Mouse (Mus musculus): Measurements from ENCODE around the gene Spag9. TPM values are rescaled to one million over a fixed set of nuclear protein-coding genes. Genes with fewer than 3 reads are reported as not detected.

Gene Spag9
- polyA plus RNA-seq, 1 experiment from 2014 or later, result 86.6 TPM

DNA sequence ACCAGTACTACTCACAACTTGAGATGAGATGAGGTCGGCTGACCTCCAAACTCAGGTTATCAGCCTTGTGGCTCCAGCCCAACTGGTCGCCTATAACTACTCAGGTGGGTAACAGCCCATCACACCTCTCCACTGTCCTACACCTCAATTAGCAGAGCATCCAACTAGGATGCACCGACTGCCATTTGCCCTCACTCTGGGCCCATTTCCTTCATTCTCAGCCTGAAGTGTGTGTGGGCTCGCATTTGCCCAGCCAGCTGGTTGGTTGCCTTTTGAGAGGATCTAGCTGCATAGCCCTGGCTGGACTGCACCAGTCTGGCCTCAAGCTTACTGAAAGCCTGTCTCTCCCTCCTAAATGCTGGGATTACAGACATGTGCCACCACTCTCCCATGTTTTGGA lies 38.1 kb upstream of the Spag9 start:
- H3K4me3 ChIP-seq (ENCODE audit: low read depth, low read length), result no peak overlapping the region
- no peaks in the 10 kb centered on the region for H3K9me3 ChIP-seq (ENCODE audit: control insufficient read depth, low read length)
- WGBS, result 77% methylated on average over 4 of the region's 4 CpGs
- H3K27ac ChIP-seq (ENCODE audit: low read depth, low read length), result no peak overlapping the region
- ATAC-seq (ENCODE audit: insufficient read depth, low FRiP score, low TSS enrichment), result no peak
- peaks cover 13% of the 10 kb centered on the region for H3K36me3 ChIP-seq (ENCODE audit: control insufficient read depth, insufficient read depth, low read length)
- no peak overlapping the region for H3K9ac ChIP-seq (ENCODE audit: low read length)
- no peaks in the 10 kb centered on the region for H3K27me3 ChIP-seq (ENCODE audit: control insufficient read depth, insufficient read depth, low read length)
- no peak for DNase-seq (ENCODE audit: low spot score)
- H3K4me2 ChIP-seq (ENCODE audit: low read depth), result no peak overlapping the region
- peaks cover 6% of the 10 kb centered on the region; the same call in 1 of the 2 replicates for H3K4me1 ChIP-seq (ENCODE audit: control insufficient read depth, insufficient read depth, low read length)

DNA sequence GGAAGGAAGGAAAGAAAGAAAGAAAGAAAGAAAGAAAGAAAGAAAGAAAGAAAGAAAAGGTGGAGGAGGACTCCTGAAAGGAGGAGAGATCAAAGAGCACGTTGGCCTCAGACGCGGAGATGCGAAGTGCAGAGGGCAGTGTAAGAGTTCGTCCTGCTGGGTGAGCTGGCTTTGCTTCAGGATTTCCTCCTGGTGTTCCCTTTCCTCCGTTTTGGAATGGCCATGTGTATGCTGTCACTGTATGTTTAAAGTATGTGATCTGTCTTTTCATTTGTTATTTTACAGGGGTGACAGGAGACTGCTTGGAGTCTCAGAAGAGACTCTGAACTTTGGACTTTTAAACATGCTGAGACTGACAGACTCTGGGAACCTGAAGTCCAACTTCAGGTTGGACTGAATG lies 34.4 kb upstream of the Spag9 start:
- DNase-seq (ENCODE audit: low spot score), result no peak
- H3K4me1 ChIP-seq (ENCODE audit: control insufficient read depth, insufficient read depth, low read length), result no peaks in the 10 kb centered on the region; the same call in 1 of the 2 replicates
- H3K4me2 ChIP-seq (ENCODE audit: low read depth), result no peak overlapping the region
- no peak for ATAC-seq (ENCODE audit: insufficient read depth, low FRiP score, low TSS enrichment)
- H3K27ac ChIP-seq (ENCODE audit: low read depth, low read length), result no peak overlapping the region
- no peak overlapping the region for H3K4me3 ChIP-seq (ENCODE audit: low read depth, low read length)
- 96% methylated on average over 6 of the region's 6 CpGs for WGBS
- H3K9ac ChIP-seq (ENCODE audit: low read length), result no peak overlapping the region
- peaks cover 30% of the 10 kb centered on the region for H3K36me3 ChIP-seq (ENCODE audit: control insufficient read depth, insufficient read depth, low read length)
- no peaks in the 10 kb centered on the region for H3K9me3 ChIP-seq (ENCODE audit: control insufficient read depth, low read length)
- H3K27me3 ChIP-seq (ENCODE audit: control insufficient read depth, insufficient read depth, low read length), result no peaks in the 10 kb centered on the region

DNA sequence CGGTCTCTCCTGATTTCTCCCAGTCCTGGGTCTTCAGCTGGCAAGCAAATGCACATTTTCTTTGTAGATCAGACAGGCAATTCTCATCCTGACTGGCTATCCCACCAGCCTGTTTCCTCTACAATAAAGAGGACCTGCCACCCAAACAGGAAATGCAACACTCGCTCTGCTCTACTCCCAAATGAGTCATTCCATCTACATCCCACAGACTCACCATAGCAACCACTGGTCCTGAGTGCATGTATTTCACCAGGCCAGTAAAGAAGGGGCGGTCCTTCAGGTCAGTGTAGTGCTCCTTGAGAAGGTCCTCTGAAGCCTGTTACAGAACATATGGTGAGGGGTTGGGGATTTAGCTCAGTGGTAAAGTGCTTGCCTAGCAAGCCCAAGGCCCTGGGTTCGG lies 32.9 kb upstream of the Spag9 start:
- peaks cover 27% of the 10 kb centered on the region for H3K36me3 ChIP-seq (ENCODE audit: control insufficient read depth, insufficient read depth, low read length)
- H3K9me3 ChIP-seq (ENCODE audit: control insufficient read depth, low read length), result no peaks in the 10 kb centered on the region
- H3K4me3 ChIP-seq (ENCODE audit: low read depth, low read length), result no peak overlapping the region
- DNase-seq (ENCODE audit: low spot score), result no peak
- H3K9ac ChIP-seq (ENCODE audit: low read length), result no peak overlapping the region
- no peak overlapping the region for H3K4me2 ChIP-seq (ENCODE audit: low read depth)
- no peaks in the 10 kb centered on the region for H3K27me3 ChIP-seq (ENCODE audit: control insufficient read depth, insufficient read depth, low read length)
- H3K4me1 ChIP-seq (ENCODE audit: control insufficient read depth, insufficient read depth, low read length), result peaks cover 6% of the 10 kb centered on the region; the same call in 1 of the 2 replicates
- WGBS, result 86% methylated on average over 4 of the region's 4 CpGs
- ATAC-seq (ENCODE audit: insufficient read depth, low FRiP score, low TSS enrichment), result no peak
- H3K27ac ChIP-seq (ENCODE audit: low read depth, low read length), result no peak overlapping the region

DNA sequence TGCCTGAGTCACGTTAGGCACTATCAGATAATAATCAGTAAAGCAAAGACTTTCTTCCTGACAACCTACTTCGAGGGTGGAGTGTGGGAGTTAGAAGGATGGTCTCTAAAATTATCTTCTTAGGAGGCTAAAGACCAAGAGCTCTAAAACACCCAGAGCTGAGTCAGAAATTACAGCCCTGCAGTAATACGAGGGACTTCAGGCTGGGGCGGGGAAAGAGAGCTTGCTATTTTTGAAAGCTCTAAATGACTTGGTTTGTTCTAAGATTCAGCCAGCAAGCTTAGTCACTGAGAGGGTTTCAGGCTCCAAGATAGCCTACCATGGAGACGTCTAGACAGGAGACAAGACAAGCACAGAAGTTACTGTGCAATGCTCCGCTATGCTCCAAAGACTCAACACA lies 30.5 kb upstream of the Spag9 start:
- Histone ChIP-seq H3K4me2 (ENCODE audit: low read depth) (no peak overlapping the region), H3K27ac (ENCODE audit: low read depth, low read length) (no peak overlapping the region), H3K27me3 (ENCODE audit: control insufficient read depth, insufficient read depth, low read length) (no peaks in the 10 kb centered on the region), H3K9ac (ENCODE audit: low read length) (no peak overlapping the region), H3K4me3 (ENCODE audit: low read depth, low read length) (no peak overlapping the region), H3K4me1 (ENCODE audit: control insufficient read depth, insufficient read depth, low read length) (peaks cover 9% of the 10 kb centered on the region; the same call in 1 of the 2 replicates), H3K36me3 (ENCODE audit: control insufficient read depth, insufficient read depth, low read length) (peaks cover 21% of the 10 kb centered on the region), H3K9me3 (ENCODE audit: control insufficient read depth, low read length) (no peaks in the 10 kb centered on the region)
- ATAC-seq (ENCODE audit: insufficient read depth, low FRiP score, low TSS enrichment) (no peak), DNase-seq (ENCODE audit: low spot score) (no peak)
- WGBS, result 94% methylated on average over 6 of the region's 6 CpGs

DNA sequence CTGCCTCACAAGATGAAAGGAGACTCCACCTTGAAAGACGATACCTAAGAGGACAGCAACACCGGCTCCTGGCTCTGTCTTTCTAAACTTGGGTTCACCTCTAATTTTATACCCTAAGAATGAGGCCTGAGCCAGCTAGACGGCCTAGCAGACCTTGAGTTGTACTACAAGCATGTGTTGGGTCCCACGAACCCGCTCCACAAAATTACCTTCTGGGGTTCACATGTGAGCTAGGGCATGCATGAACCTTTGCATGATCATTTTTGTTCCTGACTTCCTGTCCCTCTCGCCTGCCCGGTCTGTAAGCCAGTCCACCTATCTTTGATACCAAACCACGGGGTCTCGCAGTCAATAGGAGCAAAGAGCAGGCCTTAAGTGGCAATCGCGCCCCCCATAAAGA lies 28.5 kb upstream of the Spag9 start:
- Histone ChIP-seq H3K36me3 (ENCODE audit: control insufficient read depth, insufficient read depth, low read length) (peaks cover 17% of the 10 kb centered on the region), H3K27me3 (ENCODE audit: control insufficient read depth, insufficient read depth, low read length) (no peaks in the 10 kb centered on the region), H3K27ac (ENCODE audit: low read depth, low read length) (peak overlapping the region; percentile 44), H3K4me3 (ENCODE audit: low read depth, low read length) (peak overlapping the region; percentile 72), H3K4me1 (ENCODE audit: control insufficient read depth, insufficient read depth, low read length) (peaks cover 9% of the 10 kb centered on the region; the same call in 1 of the 2 replicates), H3K9ac (ENCODE audit: low read length) (peak overlapping the region; percentile 76), H3K9me3 (ENCODE audit: control insufficient read depth, low read length) (no peaks in the 10 kb centered on the region), H3K4me2 (ENCODE audit: low read depth) (peak overlapping the region; percentile 80)
- WGBS, result 5% methylated on average over 11 of the region's 11 CpGs
- ATAC-seq (ENCODE audit: insufficient read depth, low FRiP score, low TSS enrichment), result no peak
- peak; percentile 31 for DNase-seq (ENCODE audit: low spot score)

DNA sequence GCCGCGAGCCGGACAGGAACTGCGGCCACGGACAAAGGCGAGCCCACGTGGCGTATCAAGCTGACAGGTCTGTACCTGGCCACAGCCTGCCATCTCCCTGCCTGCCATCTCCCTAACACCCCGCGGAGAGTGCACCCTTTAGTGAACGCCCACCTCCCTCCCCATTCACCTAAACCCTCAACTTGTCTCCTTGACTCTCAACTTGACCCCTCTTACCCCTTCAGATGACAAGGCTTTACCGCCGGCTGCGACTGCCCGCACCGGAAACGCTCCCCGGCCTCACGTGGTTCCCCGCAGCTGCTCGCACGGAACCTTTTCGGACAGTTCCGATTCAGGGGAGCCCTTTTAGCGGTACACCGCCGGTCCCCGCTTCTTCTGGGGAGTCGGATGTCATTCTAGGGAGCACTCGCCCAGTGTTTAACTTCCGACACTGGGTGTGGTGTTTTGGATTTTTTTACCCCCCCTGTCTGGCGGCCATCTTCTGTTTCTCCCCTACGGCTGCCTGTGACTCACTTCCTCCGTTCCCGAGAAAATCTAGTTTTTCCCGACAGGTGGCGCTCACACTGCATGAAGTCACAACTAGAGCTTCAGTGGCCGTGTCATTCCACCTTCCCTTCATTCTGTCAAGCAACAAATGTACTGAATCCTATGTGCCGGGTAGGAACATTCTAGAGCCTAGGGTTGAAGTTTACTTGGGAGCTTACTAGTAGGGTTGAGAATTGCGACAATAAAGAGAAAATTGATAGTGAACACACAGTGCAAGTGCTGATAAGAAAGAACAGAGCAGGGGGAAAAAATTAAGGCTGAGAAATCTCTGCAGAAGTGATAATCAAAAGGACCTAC lies 27.7 kb upstream of the Spag9 start, which contains the start of the genes Gm20390 and Nme1:
Gene Gm20390 (minus strand): TSS at position 289 of the 843 bp plus-strand sequence.
Gene Nme1 (minus strand): TSS at position 517 of the 843 bp plus-strand sequence.
- Histone ChIP-seq H3K27me3 (ENCODE audit: control insufficient read depth, insufficient read depth, low read length) (no peaks in the 10 kb centered on the region), H3K4me1 (ENCODE audit: control insufficient read depth, insufficient read depth, low read length) (peaks cover 9% of the 10 kb centered on the region; the same call in 1 of the 2 replicates), H3K4me2 (ENCODE audit: low read depth) (peak within 1 kb of the TSS; percentile 80), H3K4me3 (ENCODE audit: low read depth, low read length) (peak within 1 kb of the TSS; percentile 72), H3K27ac (ENCODE audit: low read depth, low read length) (peak within 1 kb of the TSS; percentile 44), H3K9me3 (ENCODE audit: control insufficient read depth, low read length) (no peaks in the 10 kb centered on the region), H3K9ac (ENCODE audit: low read length) (peak within 1 kb of the TSS; percentile 76), H3K36me3 (ENCODE audit: control insufficient read depth, insufficient read depth, low read length) (peaks cover 13% of the 10 kb centered on the region; the same call in 1 of the 2 replicates)
- peak; percentile 99 for DNase-seq (ENCODE audit: low spot score)
- peak; percentile 92 for ATAC-seq (ENCODE audit: insufficient read depth, low FRiP score, low TSS enrichment)
- WGBS, result under 1% methylated on average over 40 of the region's 40 CpGs

DNA sequence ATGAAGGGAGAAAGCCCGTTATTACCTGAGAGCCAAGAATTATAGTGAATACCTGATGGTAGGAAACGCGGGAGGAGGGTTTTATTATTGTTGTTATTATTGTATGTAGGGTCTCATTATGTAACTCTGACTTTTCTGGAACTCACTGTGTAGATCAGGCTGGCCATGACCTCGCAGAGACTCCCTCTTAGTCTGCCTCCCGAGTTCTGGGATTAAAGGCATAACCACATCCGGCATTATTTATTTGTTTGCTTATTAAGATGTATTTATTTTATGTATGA lies 27.1 kb upstream of the Spag9 start:
- peak overlapping the region; percentile 72 for H3K4me3 ChIP-seq (ENCODE audit: low read depth, low read length)

DNA sequence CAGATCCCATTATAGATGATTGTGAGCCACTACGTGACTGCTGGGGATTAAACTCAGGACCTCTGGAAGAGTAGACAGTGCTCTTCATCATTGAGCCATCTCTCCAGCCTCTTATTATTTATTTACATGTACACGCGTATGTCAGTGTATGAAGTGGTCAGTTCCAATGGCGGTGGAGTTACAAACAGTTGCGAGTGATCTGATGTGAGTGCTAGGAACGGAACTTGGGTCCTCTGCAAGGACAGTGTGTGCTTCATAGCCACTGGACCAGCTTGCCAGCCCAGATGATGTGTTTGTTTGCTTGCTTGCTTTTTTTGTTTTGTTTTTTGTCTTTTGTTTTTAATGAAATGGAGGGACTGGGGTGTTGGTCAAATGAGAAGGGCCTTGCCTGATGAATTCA lies 26.7 kb upstream of the Spag9 start:
- WGBS, result 91% methylated on average over 6 of the region's 6 CpGs
- no peak overlapping the region for H3K4me3 ChIP-seq (ENCODE audit: low read depth, low read length)
- no peaks in the 10 kb centered on the region for H3K27me3 ChIP-seq (ENCODE audit: control insufficient read depth, insufficient read depth, low read length)
- peaks cover 9% of the 10 kb centered on the region; the same call in 1 of the 2 replicates for H3K4me1 ChIP-seq (ENCODE audit: control insufficient read depth, insufficient read depth, low read length)
- no peak overlapping the region for H3K27ac ChIP-seq (ENCODE audit: low read depth, low read length)
- no peaks in the 10 kb centered on the region for H3K9me3 ChIP-seq (ENCODE audit: control insufficient read depth, low read length)
- DNase-seq (ENCODE audit: low spot score), result no peak
- no peak for ATAC-seq (ENCODE audit: insufficient read depth, low FRiP score, low TSS enrichment)
- peaks cover 8% of the 10 kb centered on the region; the same call in 1 of the 2 replicates for H3K36me3 ChIP-seq (ENCODE audit: control insufficient read depth, insufficient read depth, low read length)
- no peak overlapping the region for H3K9ac ChIP-seq (ENCODE audit: low read length)
- no peak overlapping the region for H3K4me2 ChIP-seq (ENCODE audit: low read depth)

More for the DNA sequence above, 27.1 kb upstream of the Spag9 start:
- peak overlapping the region; percentile 33; the same call in 1 of the 2 replicates for H3K9ac ChIP-seq (ENCODE audit: low read length)
- H3K36me3 ChIP-seq (ENCODE audit: control insufficient read depth, insufficient read depth, low read length), result peaks cover 8% of the 10 kb centered on the region; the same call in 1 of the 2 replicates
- peaks cover 9% of the 10 kb centered on the region; the same call in 1 of the 2 replicates for H3K4me1 ChIP-seq (ENCODE audit: control insufficient read depth, insufficient read depth, low read length)
- ATAC-seq (ENCODE audit: insufficient read depth, low FRiP score, low TSS enrichment) (no peak), DNase-seq (ENCODE audit: low spot score) (no peak)
- H3K27me3 ChIP-seq (ENCODE audit: control insufficient read depth, insufficient read depth, low read length), result no peaks in the 10 kb centered on the region
- no peak overlapping the region for H3K27ac ChIP-seq (ENCODE audit: low read depth, low read length)
- H3K9me3 ChIP-seq (ENCODE audit: control insufficient read depth, low read length), result no peaks in the 10 kb centered on the region
- peak overlapping the region; percentile 35 for H3K4me2 ChIP-seq (ENCODE audit: low read depth)
- 53% methylated on average over 6 of the region's 6 CpGs for WGBS

DNA sequence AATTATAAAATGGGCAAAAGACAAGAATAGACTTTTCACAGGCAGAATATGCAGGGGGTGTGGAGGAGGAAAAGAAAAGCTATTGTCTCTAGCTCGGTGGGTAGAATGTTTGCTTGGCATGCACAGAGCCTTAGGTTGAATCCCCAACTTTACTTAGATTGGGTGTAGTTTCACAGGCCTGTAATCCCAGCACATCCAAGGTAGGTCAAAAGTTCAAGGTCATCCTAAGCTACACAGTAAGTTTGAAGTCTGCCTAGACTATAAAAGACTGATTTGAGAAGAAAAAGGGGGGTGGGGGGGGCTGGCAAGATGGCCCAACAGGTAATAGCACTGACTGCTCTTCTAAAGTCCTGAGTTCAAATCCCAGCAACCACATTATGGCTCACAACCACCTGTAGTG lies 26.1 kb upstream of the Spag9 start:
- no peak for DNase-seq (ENCODE audit: low spot score)
- Histone ChIP-seq H3K36me3 (ENCODE audit: control insufficient read depth, insufficient read depth, low read length) (peaks cover 8% of the 10 kb centered on the region; the same call in 1 of the 2 replicates), H3K27me3 (ENCODE audit: control insufficient read depth, insufficient read depth, low read length) (no peaks in the 10 kb centered on the region), H3K4me2 (ENCODE audit: low read depth) (no peak overlapping the region), H3K27ac (ENCODE audit: low read depth, low read length) (no peak overlapping the region), H3K9ac (ENCODE audit: low read length) (no peak overlapping the region), H3K9me3 (ENCODE audit: control insufficient read depth, low read length) (no peaks in the 10 kb centered on the region), H3K4me3 (ENCODE audit: low read depth, low read length) (no peak overlapping the region), H3K4me1 (ENCODE audit: control insufficient read depth, insufficient read depth, low read length) (peaks cover 9% of the 10 kb centered on the region; the same call in 1 of the 2 replicates)
- no peak for ATAC-seq (ENCODE audit: insufficient read depth, low FRiP score, low TSS enrichment)
- WGBS, result 77% methylated on average over 1 of the region's 1 CpGs
